Comparison of ENCODE assay signal across 11 mouse cellular contexts in genomic region chr1:179863420-179863819, GRCm38 (mm10). TPM values are rescaled to one million over a fixed set of nuclear protein-coding genes. Genes with fewer than 3 reads are reported as not detected.
DNase-seq lines count a peak whose midpoint lies in the region; ATAC-seq and TF ChIP-seq lines count a peak whose summit lies in the region.
"Had no signal": no experiment of that assay in that cellular context is flagged by ENCODE, and none has a peak within 500 bp of the region (broad histone marks: within the 10 kb centered on the region; RNA-seq: fewer than 3 reads in every experiment).

No protein-coding gene starts in this region.

- no peaks in the 10 kb centered on the region for H3K36me3 ChIP-seq in hindbrain, embryonic 11.5 days (ENCODE audit: control insufficient read depth, insufficient read depth, low read length)
- no peaks in the 10 kb centered on the region for H3K36me3 ChIP-seq in hindbrain, embryonic 14.5 days (replicated peaks; ENCODE audit: control insufficient read depth, insufficient read depth)
- no peaks in the 10 kb centered on the region for H3K36me3 ChIP-seq in forebrain, postnatal 0 days (ENCODE audit: insufficient read depth)
- H3K36me3 ChIP-seq: embryonic facial prominence, embryonic 12.5 days; limb, embryonic 15.5 days had no signal

- no peaks in the 10 kb centered on the region for H3K4me1 ChIP-seq in hindbrain, embryonic 11.5 days (replicated peaks; ENCODE audit: control insufficient read depth, insufficient read depth, low read length)
- no peaks in the 10 kb centered on the region for H3K4me1 ChIP-seq in hindbrain, embryonic 14.5 days (replicated peaks; ENCODE audit: control insufficient read depth, insufficient read depth, low read length)
- H3K4me1 ChIP-seq in forebrain, postnatal 0 days (ENCODE audit: insufficient read depth), result no peaks in the 10 kb centered on the region
- H3K4me1 ChIP-seq: embryonic facial prominence, embryonic 12.5 days; limb, embryonic 15.5 days had no signal

- H3K27me3 ChIP-seq in hindbrain, embryonic 11.5 days (ENCODE audit: control insufficient read depth, insufficient read depth, low read length), result no peaks in the 10 kb centered on the region
- H3K27me3 ChIP-seq in hindbrain, embryonic 14.5 days (ENCODE audit: control insufficient read depth, insufficient read depth, low read length), result no peaks in the 10 kb centered on the region
- H3K27me3 ChIP-seq in forebrain, postnatal 0 days (ENCODE audit: insufficient read depth, low read length), result no peaks in the 10 kb centered on the region
- H3K27me3 ChIP-seq: embryonic facial prominence, embryonic 12.5 days; limb, embryonic 15.5 days had no signal

- no peaks in the 10 kb centered on the region for H3K9me3 ChIP-seq in hindbrain, embryonic 11.5 days (ENCODE audit: control insufficient read depth, low read length)
- no peaks in the 10 kb centered on the region for H3K9me3 ChIP-seq in hindbrain, embryonic 14.5 days (ENCODE audit: control insufficient read depth, low read length)
- no peaks in the 10 kb centered on the region for H3K9me3 ChIP-seq in forebrain, postnatal 0 days (ENCODE audit: low read length)
- H3K9me3 ChIP-seq: embryonic facial prominence, embryonic 12.5 days; limb, embryonic 15.5 days had no signal

- no peak for TF ChIP-seq CTCF in forebrain, postnatal 0 days (IDR thresholded peaks at IDR 0.05; ENCODE audit: low read depth)

- intact Hi-C loops in heart, postnatal 10 days (cut with DNase I), result loop anchor here (5.0 kb wide), 2 partner anchors 189 to 279 kb away; no protein-coding TSS in a partner anchor

- H3K9ac ChIP-seq in hindbrain, embryonic 11.5 days (ENCODE audit: low read depth, low read length), result no peak overlapping the region
- H3K9ac ChIP-seq in hindbrain, embryonic 14.5 days, result no peak overlapping the region
- no peak overlapping the region for H3K9ac ChIP-seq in forebrain, postnatal 0 days
- H3K9ac ChIP-seq: embryonic facial prominence, embryonic 12.5 days; limb, embryonic 15.5 days had no signal

- no peak overlapping the region for H3K27ac ChIP-seq in hindbrain, embryonic 11.5 days (ENCODE audit: low read depth, low read length)
- H3K27ac ChIP-seq in hindbrain, embryonic 14.5 days, result no peak overlapping the region
- no peak overlapping the region for H3K27ac ChIP-seq in forebrain, postnatal 0 days (ENCODE audit: low read depth, low read length)
- H3K27ac ChIP-seq: embryonic facial prominence, embryonic 12.5 days; limb, embryonic 15.5 days had no signal

- no peak overlapping the region for H3K4me3 ChIP-seq in hindbrain, embryonic 11.5 days (ENCODE audit: low read depth, low read length)
- H3K4me3 ChIP-seq in hindbrain, embryonic 14.5 days (replicated peaks; ENCODE audit: low read length), result no peak overlapping the region
- H3K4me3 ChIP-seq in forebrain, postnatal 0 days (ENCODE audit: low read depth, low read length), result no peak overlapping the region
- H3K4me3 ChIP-seq: embryonic facial prominence, embryonic 12.5 days; limb, embryonic 15.5 days had no signal

- DNase-seq in hindbrain, embryonic 11.5 days (ENCODE audit: low spot score), result peak; percentile 33
- no peak for DNase-seq in hindbrain, embryonic 14.5 days (ENCODE audit: low spot score)
- peak; percentile 40 for DNase-seq in right cerebral cortex, adult 18-20 months
- DNase-seq in right cerebral cortex, postnatal 10 days (ENCODE audit: low spot score in 2 of 2), result no peak
- peak; percentile 32 to 34 for DNase-seq in heart, postnatal 10 days
- DNase-seq in urinary bladder, adult 18-20 months (ENCODE audit: low spot score in 2 of 2), result no peak
- DNase-seq in forebrain, postnatal 0 days, result no peak

- no peak overlapping the region for H3K4me2 ChIP-seq in hindbrain, embryonic 11.5 days (replicated peaks; ENCODE audit: low read depth, low read length)
- H3K4me2 ChIP-seq in hindbrain, embryonic 14.5 days (replicated peaks), result no peak overlapping the region
- no peak overlapping the region for H3K4me2 ChIP-seq in forebrain, postnatal 0 days (ENCODE audit: low read depth)
- H3K4me2 ChIP-seq: embryonic facial prominence, embryonic 12.5 days; limb, embryonic 15.5 days had no signal

- WGBS in hindbrain, embryonic 11.5 days, result 36% methylated on average over 4 of the region's 4 CpGs
- WGBS in hindbrain, embryonic 14.5 days, result 35% methylated on average over 4 of the region's 4 CpGs
- 32% methylated on average over 4 of the region's 4 CpGs for WGBS in forebrain, postnatal 0 days

- ATAC-seq in hindbrain, embryonic 11.5 days (ENCODE audit: low FRiP score), result no peak
- no peak for ATAC-seq in hindbrain, embryonic 14.5 days (ENCODE audit: low FRiP score)
- ATAC-seq in megakaryocyte progenitor cell, adult 5-6 weeks (replicated peaks; ENCODE audit: poor library complexity), result no peak
- no peak for ATAC-seq in forebrain, postnatal 0 days
- ATAC-seq: intestine, postnatal 0 days had no signal

RNA-seq across cellular contexts. Expression of gene Ahctf1, which starts 59.9 kb away (rescaled TPM):
- 31.1 and 40.2 TPM in 2 replicates for polyA plus RNA-seq in hindbrain, embryonic 11.5 days (2014; fragmentation: Nextera tagmentation; extraction: Ambion mirVana)
- polyA plus RNA-seq in hindbrain, embryonic 14.5 days (2014; fragmentation: Nextera tagmentation; extraction: Ambion mirVana), result 17.5 and 19.2 TPM in 2 replicates
- total RNA-seq in heart, postnatal 10 days (2021), result 10 to 100 TPM; 21.9 to 25.2 TPM
- 60.7 and 77.0 TPM in 2 replicates for total RNA-seq in megakaryocyte progenitor cell, adult 5-6 weeks (2015)
- total RNA-seq in megakaryocyte progenitor cell, adult 5-6 weeks (2017), result 66.6 and 76.2 TPM in 2 replicates
- total RNA-seq in forebrain, postnatal 0 days (2014; rRNA removed), result 35.2 and 41.8 TPM in 2 replicates
- polyA plus RNA-seq in forebrain, postnatal 0 days (2015; fragmentation: Nextera tagmentation; extraction: Ambion mirVana), result 5.2 and 8.0 TPM in 2 replicates

Comparison
In these comparisons a context has a peak if more than half of its experiments do, and no peak if none do; other contexts are left out.
1. DNase-seq: peak in hindbrain, embryonic 11.5 days (single experiment), right cerebral cortex, adult 18-20 months (single experiment) and heart, postnatal 10 days (2 of 2); none in hindbrain, embryonic 14.5 days (single experiment), right cerebral cortex, postnatal 10 days (0 of 2), urinary bladder, adult 18-20 months (0 of 2) and forebrain, postnatal 0 days (single experiment).